Mouse (Mus musculus): ENCODE data around the gene Adgra1. TPM values are rescaled to one million over a fixed set of nuclear protein-coding genes. Genes with fewer than 3 reads are reported as not detected.

Adgra1 gene
- polyA plus RNA-seq, 1 experiment from 2014 or later, result 27.5 TPM

GRCm38 (mm10) chr7:139914141-139915047, 80.4 kb downstream of the Adgra1 start:
- Histone ChIP-seq H3K9me3 (no peaks in the 10 kb centered on the region), H3K4me1 (replicated peaks) (peaks cover 28% of the 10 kb centered on the region), H3K27me3 (peaks cover 67% of the 10 kb centered on the region), H3K36me3 (no peaks in the 10 kb centered on the region), H3K9ac (no peak overlapping the region), H3K4me2 (peak overlapping the region; percentile 48), H3K4me3 (peak overlapping the region; percentile 23), H3K27ac (no peak overlapping the region)
- ATAC-seq (ENCODE audit: low FRiP score), result peak; percentile 60; the same call in 1 of the 2 replicates
- WGBS, result 10% methylated on average over 29 of the region's 29 CpGs

GRCm38 (mm10) chr7:139915646-139916257, 81.8 kb downstream of the Adgra1 start:
- H3K4me2 ChIP-seq, result peak overlapping the region; percentile 28
- peaks cover 75% of the 10 kb centered on the region for H3K27me3 ChIP-seq
- no peaks in the 10 kb centered on the region for H3K36me3 ChIP-seq
- H3K9ac ChIP-seq, result 0 out of 2 replicates have a peak overlapping the region, but pooled peaks have one; percentile 36
- ATAC-seq (ENCODE audit: low FRiP score), result no peak
- peaks cover 19% of the 10 kb centered on the region for H3K4me1 ChIP-seq (replicated peaks)
- no peak overlapping the region for H3K27ac ChIP-seq
- WGBS, result 5% methylated on average over 14 of the region's 14 CpGs
- no peak overlapping the region for H3K4me3 ChIP-seq
- H3K9me3 ChIP-seq, result no peaks in the 10 kb centered on the region

- peaks cover 75% of the 10 kb centered on the region for H3K27me3 ChIP-seq
- no peak overlapping the region for H3K4me3 ChIP-seq
- no peak overlapping the region for H3K27ac ChIP-seq
- peaks cover 19% of the 10 kb centered on the region for H3K4me1 ChIP-seq (replicated peaks)
- no peak for ATAC-seq (ENCODE audit: low FRiP score)
- 4% methylated on average over 1 of the region's 1 CpGs for WGBS
- H3K4me2 ChIP-seq, result no peak overlapping the region
- no peaks in the 10 kb centered on the region for H3K9me3 ChIP-seq
- H3K9ac ChIP-seq, result no peak overlapping the region
- H3K36me3 ChIP-seq, result no peaks in the 10 kb centered on the region
Observed at GRCm38 (mm10) chr7:139916345-139916744, 82.4 kb downstream of the Adgra1 start.

- Histone ChIP-seq H3K27me3 (peaks cover 59% of the 10 kb centered on the region), H3K9ac (no peak overlapping the region), H3K36me3 (no peaks in the 10 kb centered on the region), H3K4me2 (no peak overlapping the region), H3K9me3 (no peaks in the 10 kb centered on the region), H3K4me1 (replicated peaks) (peaks cover 19% of the 10 kb centered on the region), H3K4me3 (no peak overlapping the region), H3K27ac (no peak overlapping the region)
- 78% methylated on average over 4 of the region's 4 CpGs for WGBS
- ATAC-seq (ENCODE audit: low FRiP score), result no peak
Observed at GRCm38 (mm10) chr7:139918262-139918661, 84.3 kb downstream of the Adgra1 start.

Other genes starting within 250 kb of the Adgra1 start
- 2.0 and 2.8 TPM in 2 replicates for gene Cfap46, start 150.4 kb upstream of the Adgra1 start, polyA plus RNA-seq (2015; fragmentation: Nextera tagmentation; extraction: Ambion mirVana)
- gene Kndc1, start 60.5 kb downstream of the Adgra1 start, polyA plus RNA-seq (2015; fragmentation: Nextera tagmentation; extraction: Ambion mirVana), result 8.3 and 10.0 TPM in 2 replicates
- gene Utf1, start 109.6 kb downstream of the Adgra1 start, polyA plus RNA-seq (2015; fragmentation: Nextera tagmentation; extraction: Ambion mirVana), result not detected in 2 replicates
- 0.91 and 1.2 TPM in 2 replicates for gene 6430531B16Rik, start 144.6 kb downstream of the Adgra1 start, polyA plus RNA-seq (2015; fragmentation: Nextera tagmentation; extraction: Ambion mirVana)
- 3.9 and 5.3 TPM in 2 replicates for gene Adam8, start 158.4 kb downstream of the Adgra1 start, polyA plus RNA-seq (2015; fragmentation: Nextera tagmentation; extraction: Ambion mirVana)
- gene Zfp511, start 202.2 kb downstream of the Adgra1 start, polyA plus RNA-seq (2015; fragmentation: Nextera tagmentation; extraction: Ambion mirVana), result 52.5 and 54.2 TPM in 2 replicates
- gene Tubgcp2, start 202.5 kb downstream of the Adgra1 start, polyA plus RNA-seq (2015; fragmentation: Nextera tagmentation; extraction: Ambion mirVana), result 55.8 and 60.9 TPM in 2 replicates
- 16.5 and 28.5 TPM in 2 replicates for gene Msx3, start 214.9 kb downstream of the Adgra1 start, polyA plus RNA-seq (2015; fragmentation: Nextera tagmentation; extraction: Ambion mirVana)
- gene Caly, start 248.4 kb downstream of the Adgra1 start, polyA plus RNA-seq (2015; fragmentation: Nextera tagmentation; extraction: Ambion mirVana), result 104 and 105 TPM in 2 replicates

All from hindbrain, embryonic 13.5 days (tissue).